Mouse (Mus musculus) liver, adult 2 months (tissue): ENCODE data around the gene Nt5dc1. TPM values are rescaled to one million over a fixed set of nuclear protein-coding genes. Genes with fewer than 3 reads are reported as not detected.

Experiments
- DNase-seq: peaks from one replicate; pipeline ENCODE4 v3.0.0-alpha.2; 2011; ENCODE audit warnings: low read depth, low spot score; ENCODE audit errors: extremely low read depth
- H3K27ac ChIP-seq: fragments of 200-500 bp; replicated peaks from 2 replicates; pipeline ENCODE4 v1.5.1; 2012; ENCODE audit warnings: low read depth, mild to moderate bottlenecking, control low read depth, inconsistent platforms, low read length; ENCODE audit not compliant: insufficient read depth
- H3K27me3 ChIP-seq: fragments of 200-500 bp; 2 replicates; pipeline ENCODE4 v1.6.1; 2012; ENCODE audit warnings: mild to moderate bottlenecking, moderate library complexity, low read length, inconsistent platforms; ENCODE audit not compliant: control insufficient read depth, insufficient read depth
- H3K36me3 ChIP-seq: fragments of 200-500 bp; 2 replicates; pipeline ENCODE4 v1.6.1; 2012; ENCODE audit warnings: low read length, inconsistent platforms; ENCODE audit not compliant: control insufficient read depth, insufficient read depth
- H3K4me1 ChIP-seq: fragments of 200-500 bp; 2 replicates; pipeline ENCODE4 v1.6.1; 2011; ENCODE audit warnings: low read length; ENCODE audit not compliant: control insufficient read depth, insufficient read depth
- H3K4me3 ChIP-seq: fragments of 200-500 bp; 2 replicates; pipeline ENCODE4 v1.5.1; 2011; ENCODE audit warnings: low read depth, mild to moderate bottlenecking, control low read depth, low read length, moderate library complexity; ENCODE audit not compliant: insufficient read depth
- H3K79me2 ChIP-seq: fragments of 200-500 bp; 2 replicates; pipeline ENCODE4 v1.6.1; 2012; ENCODE audit warnings: inconsistent platforms, mild to moderate bottlenecking, low read length, moderate library complexity; ENCODE audit not compliant: control insufficient read depth, insufficient read depth
- H3K9ac ChIP-seq: fragments of 200-500 bp; 2 replicates; pipeline ENCODE4 v1.6.1; 2012; ENCODE audit warnings: low read depth, mild to moderate bottlenecking, control low read depth, inconsistent platforms, low read length
- CTCF ChIP-seq: fragments of 200-500 bp; IDR thresholded peaks from 2 replicates; pipeline ENCODE4 v1.5.1; 2011; ENCODE audit warnings: low read depth, low read length, control low read depth
- POLR2A ChIP-seq: fragments of 200-500 bp; IDR thresholded peaks from 2 replicates; pipeline ENCODE4 v1.6.1; 2011; ENCODE audit warnings: low read length, control low read depth; ENCODE audit not compliant: insufficient read depth; ENCODE audit errors: extremely low read depth
- WGBS: fragments of 180-500 bp; shearing (Covaris S2); methylation state at CpG from one replicate; pipeline ENCODE4 v1.1.7; 2018; 5-methylcytosine and 5-hydroxymethylcytosine counted together
- polyA plus RNA-seq: library from polyadenylated mRNA; depleted of rRNA; stranded (reverse); fragments of >200 nt; gene quantifications from 2 replicates; pipeline ENCODE4 v1.2.3, GENCODE M21; 2012
- total RNA-seq: library from RNA; depleted of rRNA; stranded (reverse); fragments of >200 nt; gene quantifications from 2 replicates; pipeline ENCODE4 v1.2.3, GENCODE M21; 2014

Gene Nt5dc1
- total and polyA plus RNA-seq, 2 experiments: 6.9 to 18.7 TPM

DNA sequence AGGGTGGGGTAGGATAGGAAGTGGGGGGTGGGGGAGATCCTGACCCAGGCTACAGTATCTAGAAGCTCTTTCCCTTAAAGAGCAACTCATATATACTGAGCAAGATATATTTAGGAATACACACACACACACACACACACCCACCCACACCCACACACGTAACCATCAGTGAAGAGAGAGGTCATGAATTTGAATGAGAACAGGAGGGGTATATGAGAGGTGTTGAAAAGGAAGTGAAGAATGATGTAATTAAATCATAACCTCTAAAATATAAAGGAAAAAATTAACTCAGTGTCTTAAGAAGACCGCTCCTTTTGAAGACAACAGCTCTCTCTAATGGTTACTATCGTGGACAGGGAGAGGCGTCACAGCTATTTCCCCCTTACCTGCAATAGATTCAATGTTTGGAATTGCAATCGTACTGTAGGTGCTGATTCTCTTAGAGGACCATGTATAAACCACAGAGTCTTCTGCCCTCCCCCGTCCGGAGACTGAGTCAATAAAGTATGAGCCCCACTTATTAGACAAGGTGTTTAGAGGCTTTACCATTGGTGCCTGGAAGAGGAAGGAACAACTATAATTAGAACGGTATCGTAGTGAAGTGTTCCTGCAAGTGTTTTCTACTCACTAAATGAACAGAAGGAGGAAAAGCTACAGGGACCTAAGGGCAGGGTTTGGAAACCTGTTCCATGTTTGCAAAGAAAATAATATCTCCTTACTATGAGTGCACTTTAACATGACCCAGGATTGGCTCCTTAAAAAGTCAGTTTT lies 108.3 kb downstream of the Nt5dc1 start:
- Histone ChIP-seq H3K4me3 (no peak overlapping the region), H3K27me3 (no peaks in the 10 kb centered on the region), H3K9ac (no peak overlapping the region), H3K36me3 (peaks cover 24% of the 10 kb centered on the region), H3K79me2 (no peaks in the 10 kb centered on the region), H3K27ac (no peak overlapping the region), H3K4me1 (no peaks in the 10 kb centered on the region)
- DNase-seq: no peak
- WGBS: 93% methylated on average over 9 of the region's 9 CpGs
- TF ChIP-seq POLR2A (no peak), CTCF (no peak)

DNA sequence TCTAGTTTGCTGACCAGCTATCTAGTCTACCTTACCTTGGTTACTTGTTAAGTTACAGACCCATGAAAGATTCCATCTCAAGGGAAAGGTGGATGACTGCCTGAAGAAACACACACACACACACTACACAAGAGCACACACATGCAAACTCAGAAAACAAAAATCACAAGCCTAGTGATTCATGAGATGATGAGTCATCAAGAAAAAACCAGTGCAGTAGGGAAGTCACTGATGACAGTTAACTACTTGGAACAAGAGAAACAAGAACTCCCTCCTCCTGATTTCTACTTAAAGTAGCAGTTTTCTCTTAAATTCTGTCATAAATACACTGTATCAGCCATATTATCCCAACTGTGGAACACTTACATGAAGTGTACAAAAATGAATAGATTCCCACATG lies 111.3 kb downstream of the Nt5dc1 start:
- no peak overlapping the region for H3K9ac ChIP-seq
- no peaks in the 10 kb centered on the region for H3K4me1 ChIP-seq
- DNase-seq: no peak
- H3K79me2 ChIP-seq: no peaks in the 10 kb centered on the region
- no peak overlapping the region for H3K4me3 ChIP-seq
- peaks cover 7% of the 10 kb centered on the region for H3K36me3 ChIP-seq
- H3K27ac ChIP-seq: no peak overlapping the region
- TF ChIP-seq POLR2A (no peak), CTCF (no peak)
- no peaks in the 10 kb centered on the region for H3K27me3 ChIP-seq

- no peaks in the 10 kb centered on the region; the same call in 1 of the 2 replicates for H3K36me3 ChIP-seq
- WGBS: 66% methylated on average over 5 of the region's 5 CpGs
- no peaks in the 10 kb centered on the region for H3K4me1 ChIP-seq
- no peak for DNase-seq
- no peak for TF ChIP-seq CTCF
- TF ChIP-seq POLR2A: no peak
- no peaks in the 10 kb centered on the region for H3K27me3 ChIP-seq
- no peaks in the 10 kb centered on the region; the same call in 1 of the 2 replicates for H3K79me2 ChIP-seq
- no peak overlapping the region for H3K9ac ChIP-seq
- no peak overlapping the region for H3K4me3 ChIP-seq
- H3K27ac ChIP-seq: no peak overlapping the region
These were observed 118.0 kb downstream of the Nt5dc1 start for GRCm38 (mm10) chr10:34300368-34300767.

GRCm38 (mm10) chr10:34297980-34298753 lies 120.2 kb downstream of the Nt5dc1 start:
- WGBS: 51% methylated on average over 25 of the region's 25 CpGs
- DNase-seq: peak; percentile 54
- H3K4me3 ChIP-seq: peak overlapping the region; percentile 58
- no peaks in the 10 kb centered on the region for H3K4me1 ChIP-seq
- TF ChIP-seq POLR2A (no peak), CTCF (no peak)
- no peak overlapping the region for H3K27ac ChIP-seq
- peak overlapping the region; percentile 51; the same call in 1 of the 2 replicates for H3K9ac ChIP-seq
- H3K79me2 ChIP-seq: no peaks in the 10 kb centered on the region; the same call in 1 of the 2 replicates
- H3K27me3 ChIP-seq: no peaks in the 10 kb centered on the region
- H3K36me3 ChIP-seq: no peaks in the 10 kb centered on the region

GRCm38 (mm10) chr10:34297299-34297979 lies 120.9 kb downstream of the Nt5dc1 start, which contains the start of gene Tspyl4:
Gene Tspyl4 (plus strand): TSS chr10:34297442.
- no peak for TF ChIP-seq POLR2A
- TF ChIP-seq CTCF: no peak
- Histone ChIP-seq H3K27ac (no peak within 1 kb of the TSS), H3K4me3 (peak within 1 kb of the TSS; percentile 58), H3K9ac (peak within 1 kb of the TSS; percentile 51), H3K4me1 (no peaks in the 10 kb centered on the region), H3K27me3 (no peaks in the 10 kb centered on the region), H3K79me2 (no peaks in the 10 kb centered on the region; the same call in 1 of the 2 replicates), H3K36me3 (peaks cover 2% of the 10 kb centered on the region; the same call in 1 of the 2 replicates)
- DNase-seq: peak; percentile 86
- WGBS: 4% methylated on average over 38 of the region's 38 CpGs
